8 mouse cellular contexts compared by ENCODE assay signal in genomic region chr8:71487691-71488445, GRCm38 (mm10). TPM values are rescaled to one million over a fixed set of nuclear protein-coding genes. Genes with fewer than 3 reads are reported as not detected.
DNase-seq lines count a peak whose midpoint lies in the region; ATAC-seq and TF ChIP-seq lines count a peak whose summit lies in the region.

Gene Gtpbp3 (plus strand): TSS chr8:71488103.

- peak within 1 kb of the TSS; percentile 67 for H3K9ac ChIP-seq in intestine, embryonic 14.5 days (ENCODE audit: low read length)

- peak; percentile 30 for ATAC-seq in activated CD4-positive, CD25-positive, alpha-beta regulatory T cell, adult 4 months
- ATAC-seq in intestine, embryonic 14.5 days (replicated peaks; ENCODE audit: low FRiP score, low TSS enrichment, low read depth): peak; percentile 37; the same call in 1 of the 2 replicates
- peak; percentile 27; the same call in 1 of the 2 replicates for ATAC-seq in megakaryocyte-erythroid progenitor cell, adult 5-6 weeks (replicated peaks; ENCODE audit: low FRiP score, low TSS enrichment, poor library complexity, severe bottlenecking)

- intact Hi-C loops in left cerebral cortex, postnatal 25 days (cut with DNase I): loop anchor here (2.0 kb wide), 1 partner anchor 13 kb away; no protein-coding TSS in a partner anchor

- WGBS in intestine, embryonic 14.5 days: under 1% methylated on average over 33 of the region's 33 CpGs

- H3K27me3 ChIP-seq in intestine, embryonic 14.5 days (replicated peaks; ENCODE audit: control insufficient read depth, insufficient read depth, low read length): no peaks in the 10 kb centered on the region

- H3K27ac ChIP-seq in cortical plate, adult 2 months (ENCODE audit: insufficient read depth, low read length): no peak within 1 kb of the TSS
- H3K27ac ChIP-seq in intestine, embryonic 14.5 days (ENCODE audit: low read depth): peak within 1 kb of the TSS; percentile 83

- peak within 1 kb of the TSS; percentile 78 for H3K4me3 ChIP-seq in cortical plate, adult 2 months (ENCODE audit: insufficient read depth, low read length)
- peak within 1 kb of the TSS; percentile 86 for H3K4me3 ChIP-seq in intestine, embryonic 14.5 days (ENCODE audit: low read depth, low read length)

- H3K36me3 ChIP-seq in intestine, embryonic 14.5 days (ENCODE audit: control insufficient read depth, insufficient read depth, low read length): peaks cover 25% of the 10 kb centered on the region

- TF ChIP-seq POLR2A in cortical plate, adult 2 months (IDR thresholded peaks at IDR 0.05; ENCODE audit: extremely low read depth, insufficient read depth, low read length): no peak

- peak; percentile 83 for DNase-seq in gastrocnemius, postnatal 25 days
- peak; percentile 84 for DNase-seq in intestine, embryonic 14.5 days (ENCODE audit: low spot score)
- peak; percentile 85 to 86 for DNase-seq in left cerebral cortex, postnatal 25 days (ENCODE audit: low spot score in 2 of 2)
- DNase-seq in right cerebral cortex, postnatal 14 days: peak; percentile 74
- DNase-seq in urinary bladder, postnatal 36 days (ENCODE audit: low spot score in 2 of 2): peak; percentile 79 to 83

- peaks cover 5% of the 10 kb centered on the region; the same call in 1 of the 2 replicates for H3K4me1 ChIP-seq in cortical plate, adult 2 months (ENCODE audit: control insufficient read depth, insufficient read depth, low read length)
- H3K4me1 ChIP-seq in intestine, embryonic 14.5 days (replicated peaks; ENCODE audit: control insufficient read depth, insufficient read depth, low read length): peaks cover 15% of the 10 kb centered on the region

- no peaks in the 10 kb centered on the region for H3K9me3 ChIP-seq in intestine, embryonic 14.5 days (ENCODE audit: control insufficient read depth, low read length)

- TF ChIP-seq CTCF in cortical plate, adult 2 months (IDR thresholded peaks at IDR 0.05; ENCODE audit: extremely low read depth, insufficient read depth, low read length): no peak

- peak within 1 kb of the TSS; percentile 95 for H3K4me2 ChIP-seq in intestine, embryonic 14.5 days (ENCODE audit: low read length)

RNA-seq across cellular contexts. Expression of gene Gtpbp3, which starts in this region (rescaled TPM):
- polyA plus RNA-seq in activated CD4-positive, CD25-positive, alpha-beta regulatory T cell, adult 4 months (2017; shearing (Covaris generic)): 1 to 10 TPM; 3.9 to 5.1 TPM
- polyA plus RNA-seq in cortical plate, adult 2 months (2012; rRNA removed): 35.0 and 37.4 TPM in 2 replicates
- total RNA-seq in gastrocnemius, postnatal 25 days (2021): 10 to 100 TPM in 1 of 2 experiments, 1 to 10 TPM in 1; 9.6 to 11.5 TPM
- 6.1 and 6.2 TPM in 2 replicates for polyA plus RNA-seq in intestine, embryonic 14.5 days (2014; fragmentation: Nextera tagmentation; extraction: Ambion mirVana)
- total RNA-seq in left cerebral cortex, postnatal 25 days (2021): 10 to 100 TPM; 28.6 to 33.2 TPM
- 15.1 and 20.3 TPM in 2 replicates for total RNA-seq in megakaryocyte-erythroid progenitor cell, adult 5-6 weeks (2014; fragmentation: Nextera tagmentation)
- 18.7 and 32.1 TPM in 2 replicates for total RNA-seq in megakaryocyte-erythroid progenitor cell, adult 5-6 weeks (2017)
